Mouse (Mus musculus) limb, embryonic 14.5 days (tissue): ENCODE measurements at regions not wholly inside any gene's neighbourhood (a gene's known extent, or its start where the extent isn't known, plus 50 kb on each side); places are given as distances from the start of the nearest gene placed in this dataset.

ENCODE experiments used
- ATAC-seq: fragments of 200-750 bp; cut with Nextera tagmentation; 2 replicates; pipeline ENCODE4 v1.8.0; 2017; ENCODE audit warnings: low read depth, moderate number of reproducible peaks, moderate TSS enrichment; ENCODE audit not compliant: low FRiP score
- DNase-seq: peaks from one replicate; pipeline ENCODE4 v3.0.0-alpha.2; 2015; ENCODE audit warnings: low spot score
- H3K27ac ChIP-seq: fragments of 300-500 bp; sonication (generic); replicated peaks from 2 replicates; pipeline ENCODE4 v1.5.1; 2014; ENCODE audit warnings: low read depth, mild to moderate bottlenecking, low read length, moderate library complexity, mixed read lengths
- H3K27me3 ChIP-seq: fragments of 300-500 bp; sonication (generic); 2 replicates; pipeline ENCODE4 v1.6.1; 2014; ENCODE audit warnings: low read length, mixed read lengths; ENCODE audit not compliant: control insufficient read depth, insufficient read depth
- H3K36me3 ChIP-seq: fragments of 300-500 bp; sonication (generic); 2 replicates; pipeline ENCODE4 v1.6.1; 2014; ENCODE audit warnings: mild to moderate bottlenecking, low read length, moderate library complexity, mixed read lengths; ENCODE audit not compliant: control insufficient read depth, insufficient read depth
- H3K4me1 ChIP-seq: fragments of 300-500 bp; sonication (generic); 2 replicates; pipeline ENCODE4 v1.6.1; 2014; ENCODE audit warnings: antibody characterized with exemption, low read length, mixed read lengths; ENCODE audit not compliant: control insufficient read depth, insufficient read depth
- H3K4me2 ChIP-seq: fragments of 300-500 bp; sonication (generic); replicated peaks from 2 replicates; pipeline ENCODE4 v1.6.1; 2014; ENCODE audit warnings: low read depth, mild to moderate bottlenecking, low read length, moderate library complexity; ENCODE audit not compliant: severe bottlenecking
- H3K4me3 ChIP-seq: fragments of 300-500 bp; sonication (generic); replicated peaks from 2 replicates; pipeline ENCODE4 v1.5.1; 2014; ENCODE audit warnings: low read length
- H3K9ac ChIP-seq: fragments of 300-500 bp; sonication (generic); 2 replicates; pipeline ENCODE4 v1.6.1; 2014; ENCODE audit warnings: mild to moderate bottlenecking, low read depth, low read length, moderate library complexity; ENCODE audit not compliant: severe bottlenecking
- H3K9me3 ChIP-seq: fragments of 300-500 bp; sonication (generic); 2 replicates; pipeline ENCODE4 v1.6.1; 2016; ENCODE audit warnings: low read length; ENCODE audit not compliant: control insufficient read depth
- POLR2A ChIP-seq: fragments of 200-500 bp; IDR thresholded peaks from 2 replicates; pipeline ENCODE4 v1.8.0; 2012; ENCODE audit warnings: inconsistent platforms, mild to moderate bottlenecking, moderate library complexity, borderline replicate concordance; ENCODE audit not compliant: insufficient read depth, insufficient read length; ENCODE audit errors: extremely low read depth
- WGBS: fragments of 180-500 bp; shearing (Covaris S2); extraction: QIAGEN DNeasy Blood & Tissue Kit; methylation state at CpG from one replicate; pipeline ENCODE4 v1.1.7; 2014; 5-methylcytosine and 5-hydroxymethylcytosine counted together

- Histone ChIP-seq H3K27me3 (no peaks in the 10 kb centered on the region), H3K4me3 (no peak overlapping the region), H3K4me1 (no peaks in the 10 kb centered on the region), H3K9me3 (no peaks in the 10 kb centered on the region), H3K9ac (no peak overlapping the region), H3K4me2 (no peak overlapping the region), H3K27ac (no peak overlapping the region), H3K36me3 (no peaks in the 10 kb centered on the region)
- DNase-seq (no peak), ATAC-seq (no peak)
- 79% methylated on average over 6 of the region's 6 CpGs for WGBS
- no peak for TF ChIP-seq POLR2A
Measured at GRCm38 (mm10) chr5:97655266-97655665, 198.4 kb upstream of the Gk2 start.

GRCm38 (mm10) chr5:97654414-97654813 is 197.6 kb upstream of the Gk2 start:
- no peak for ATAC-seq
- 53% methylated on average over 12 of the region's 12 CpGs for WGBS
- no peak for TF ChIP-seq POLR2A

GRCm38 (mm10) chr5:97642251-97642650 is 185.4 kb upstream of the Gk2 start:
- ATAC-seq: no peak
- Histone ChIP-seq H3K4me1 (peaks cover 6% of the 10 kb centered on the region; the same call in 1 of the 2 replicates), H3K4me2 (no peak overlapping the region), H3K36me3 (no peaks in the 10 kb centered on the region), H3K9ac (no peak overlapping the region), H3K4me3 (no peak overlapping the region), H3K27me3 (no peaks in the 10 kb centered on the region), H3K27ac (no peak overlapping the region), H3K9me3 (no peaks in the 10 kb centered on the region)
- no peak for TF ChIP-seq POLR2A
- DNase-seq: no peak
- WGBS: 88% methylated on average over 13 of the region's 13 CpGs

More at GRCm38 (mm10) chr5:97654414-97654813, 197.6 kb upstream of the Gk2 start:
- H3K4me2 ChIP-seq: no peak overlapping the region
- no peak overlapping the region for H3K27ac ChIP-seq
- no peaks in the 10 kb centered on the region for H3K9me3 ChIP-seq
- H3K4me3 ChIP-seq: no peak overlapping the region
- H3K36me3 ChIP-seq: no peaks in the 10 kb centered on the region
- H3K4me1 ChIP-seq: no peaks in the 10 kb centered on the region
- no peaks in the 10 kb centered on the region for H3K27me3 ChIP-seq
- DNase-seq: no peak
- no peak overlapping the region for H3K9ac ChIP-seq

DNA sequence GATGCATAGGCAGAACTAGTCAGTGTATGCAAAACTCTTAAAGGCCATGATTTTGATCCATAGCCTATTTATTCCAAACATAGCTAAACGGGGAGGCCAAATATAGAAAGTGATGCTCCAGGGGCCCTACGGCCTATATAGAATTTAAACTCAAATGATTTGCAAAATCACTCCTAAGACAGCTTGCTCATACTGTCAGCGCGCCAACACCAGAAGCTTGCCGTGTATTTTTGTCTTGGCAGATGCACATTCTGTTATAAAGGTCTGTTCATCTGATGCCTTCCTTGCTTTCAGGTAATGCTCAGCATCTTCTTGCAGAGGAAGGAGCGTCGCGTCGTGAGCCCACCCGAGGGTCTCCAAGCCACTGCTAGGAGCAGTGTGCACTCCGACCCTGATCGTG is 184.8 kb upstream of the Gk2 start:
- no peak for DNase-seq
- no peak overlapping the region for H3K9ac ChIP-seq
- no peak overlapping the region for H3K4me3 ChIP-seq
- no peak for ATAC-seq
- no peaks in the 10 kb centered on the region for H3K9me3 ChIP-seq
- H3K4me2 ChIP-seq: no peak overlapping the region
- no peaks in the 10 kb centered on the region for H3K27me3 ChIP-seq
- whole genome bisulfite sequencing: 90% methylated on average over 12 of the region's 12 CpGs
- no peak for TF ChIP-seq POLR2A
- H3K27ac ChIP-seq: no peak overlapping the region
- H3K4me1 ChIP-seq: peaks cover 6% of the 10 kb centered on the region; the same call in 1 of the 2 replicates
- no peaks in the 10 kb centered on the region for H3K36me3 ChIP-seq

- H3K4me2 ChIP-seq: no peak overlapping the region
- TF ChIP-seq POLR2A: no peak
- no peak overlapping the region for H3K9ac ChIP-seq
- ATAC-seq (no peak), DNase-seq (no peak)
- no peaks in the 10 kb centered on the region for H3K36me3 ChIP-seq
- 78% methylated on average over 7 of the region's 7 CpGs for WGBS
- H3K4me1 ChIP-seq: peaks cover 1% of the 10 kb centered on the region; the same call in 1 of the 2 replicates
- no peaks in the 10 kb centered on the region for H3K27me3 ChIP-seq
- no peak overlapping the region for H3K4me3 ChIP-seq
- H3K27ac ChIP-seq: no peak overlapping the region
- no peaks in the 10 kb centered on the region for H3K9me3 ChIP-seq
Measured at GRCm38 (mm10) chr5:97636357-97636756, 179.5 kb upstream of the Gk2 start.

- no peaks in the 10 kb centered on the region for H3K4me1 ChIP-seq
- no peaks in the 10 kb centered on the region for H3K9me3 ChIP-seq
- no peak for DNase-seq
- no peak for ATAC-seq
- no peak overlapping the region for H3K9ac ChIP-seq
- H3K4me2 ChIP-seq: no peak overlapping the region
- 80% methylated on average over 6 of the region's 6 CpGs for WGBS
- TF ChIP-seq POLR2A: no peak
- no peaks in the 10 kb centered on the region for H3K27me3 ChIP-seq
- no peaks in the 10 kb centered on the region for H3K36me3 ChIP-seq
- H3K27ac ChIP-seq: no peak overlapping the region
- no peak overlapping the region for H3K4me3 ChIP-seq
Measured at GRCm38 (mm10) chr5:97633766-97634165, 176.9 kb upstream of the Gk2 start.
